Mouse (Mus musculus) heart, embryonic 14.5 days (tissue): Measurements from ENCODE around the gene Prkcb. TPM values are rescaled to one million over a fixed set of nuclear protein-coding genes. Genes with fewer than 3 reads are reported as not detected.

Experiments
- ATAC-seq: fragments of 200-750 bp; cut with Nextera tagmentation; 2 replicates; pipeline ENCODE4 v1.8.0; 2017; ENCODE audit warnings: low read depth, moderate TSS enrichment; ENCODE audit not compliant: insufficient number of reproducible peaks, insufficient read depth, low FRiP score
- H3K27ac ChIP-seq, 2 experiments: fragments of 200-500 bp in 1 of 2; fragments of 300-500 bp in 1 of 2; sonication (generic) in 1 of 2; replicated peaks in 1 of 2; 2 replicates each; pipeline ENCODE4 v1.5.1; 2012 to 2014; ENCODE audit warnings: low read depth in 2 of 2, low read length in 2 of 2, control low read depth in 1 of 2, mild to moderate bottlenecking in 1 of 2, mixed read lengths in 1 of 2; ENCODE audit not compliant: control insufficient read depth in 1 of 2, insufficient read depth in 1 of 2
- H3K27me3 ChIP-seq: fragments of 300-500 bp; sonication (generic); 2 replicates; pipeline ENCODE4 v1.6.1; 2014; ENCODE audit warnings: mild to moderate bottlenecking, low read length, control low read depth; ENCODE audit not compliant: control insufficient read depth, insufficient read depth
- H3K36me3 ChIP-seq: fragments of 300-500 bp; sonication (generic); 2 replicates; pipeline ENCODE4 v1.6.1; 2014; ENCODE audit warnings: mild to moderate bottlenecking, control low read depth, low read length, mixed read lengths; ENCODE audit not compliant: control insufficient read depth, insufficient read depth
- H3K4me1 ChIP-seq, 2 experiments: fragments of 200-500 bp in 1 of 2; fragments of 300-500 bp in 1 of 2; sonication (generic) in 1 of 2; 2 replicates each; pipeline ENCODE4 v1.6.1; 2012 to 2014; ENCODE audit warnings: low read length in 2 of 2, control low read depth in 1 of 2, mixed read lengths in 1 of 2; ENCODE audit not compliant: control insufficient read depth in 2 of 2, insufficient read depth in 2 of 2
- H3K4me2 ChIP-seq: fragments of 300-500 bp; sonication (generic); 2 replicates; pipeline ENCODE4 v1.6.1; 2014; ENCODE audit warnings: mild to moderate bottlenecking, low read length
- H3K4me3 ChIP-seq, 2 experiments: fragments of 200-500 bp in 1 of 2; fragments of 300-500 bp in 1 of 2; sonication (generic) in 1 of 2; 2 replicates each; pipeline ENCODE4 v1.5.1; 2012 to 2014; ENCODE audit warnings: low read length in 2 of 2, mild to moderate bottlenecking in 2 of 2, control low read depth in 1 of 2, low read depth in 1 of 2, moderate library complexity in 1 of 2; ENCODE audit not compliant: control insufficient read depth in 1 of 2, insufficient read depth in 1 of 2
- H3K9ac ChIP-seq: fragments of 300-500 bp; sonication (generic); 2 replicates; pipeline ENCODE4 v1.6.1; 2014; ENCODE audit warnings: mild to moderate bottlenecking, low read length
- H3K9me3 ChIP-seq: fragments of 300-500 bp; sonication (generic); 2 replicates; pipeline ENCODE4 v1.6.1; 2016; ENCODE audit warnings: low read length, control low read depth; ENCODE audit not compliant: control insufficient read depth
- WGBS: fragments of 180-500 bp; shearing (Covaris S2); extraction: QIAGEN DNeasy Blood & Tissue Kit; methylation state at CpG from one replicate; pipeline ENCODE4 v1.1.7; 2014; 5-methylcytosine and 5-hydroxymethylcytosine counted together
- polyA plus RNA-seq: library from polyadenylated mRNA; unstranded; fragments of >200 nt; fragmentation: Nextera tagmentation; extraction: Ambion mirVana; gene quantifications from 2 replicates; pipeline ENCODE4 v1.2.1, GENCODE M21; 2014

Prkcb gene
- polyA plus RNA-seq, 1 experiment from 2014 or later, result 6.7 TPM

DNA sequence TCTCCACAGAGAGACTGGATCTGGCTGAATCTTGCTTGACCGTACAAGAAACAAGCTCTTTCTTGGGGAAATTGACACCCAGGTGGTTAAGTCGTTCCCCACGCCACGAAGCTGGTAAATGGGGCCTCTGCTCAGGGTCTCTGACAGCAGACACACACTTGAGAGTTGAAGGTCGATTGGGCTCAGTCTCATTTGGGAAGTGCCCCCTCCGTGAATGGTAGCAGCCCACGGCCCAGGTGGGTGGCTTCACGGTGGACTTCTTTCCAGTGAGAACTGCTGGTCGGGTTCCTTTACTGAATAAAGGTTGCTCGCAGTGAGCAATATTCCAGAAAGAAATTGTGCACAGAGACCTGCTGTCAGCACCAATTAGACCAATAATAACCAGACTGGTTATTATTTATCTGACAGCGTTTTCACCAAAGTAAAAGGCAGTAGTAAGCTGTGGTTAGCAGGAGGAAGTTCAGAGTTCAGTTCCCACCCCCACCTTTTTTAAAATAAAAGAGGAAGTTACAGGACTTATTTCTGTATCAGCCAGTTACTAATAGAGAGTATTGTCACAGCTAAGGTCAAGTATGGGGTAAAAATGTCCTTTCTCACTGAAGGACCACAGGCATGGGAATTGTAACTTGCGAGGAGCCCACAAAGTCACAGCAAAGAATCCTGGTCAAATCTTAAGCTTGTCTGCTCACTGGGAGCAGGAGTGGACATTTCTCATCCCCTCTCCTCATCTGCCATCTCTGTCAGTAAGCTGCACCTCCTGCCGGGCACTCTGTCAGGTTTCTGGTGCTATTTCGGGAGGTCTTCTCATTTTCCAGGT is 21.6 kb downstream of the Prkcb start:
- no peak overlapping the region for H3K9ac ChIP-seq
- H3K4me2 ChIP-seq, result no peak overlapping the region
- no peaks in the 10 kb centered on the region for H3K4me1 ChIP-seq
- no peak overlapping the region for H3K4me3 ChIP-seq
- WGBS, result 72% methylated on average over 14 of the region's 14 CpGs
- no peak overlapping the region for H3K27ac ChIP-seq
- no peak for ATAC-seq
- H3K36me3 ChIP-seq, result no peaks in the 10 kb centered on the region
- H3K9me3 ChIP-seq, result 0 out of 2 replicates have a peak, but pooled peaks cover 2% of the 10 kb centered on the region
- no peaks in the 10 kb centered on the region for H3K27me3 ChIP-seq

GRCm38 (mm10) chr7:122310726-122311018 is 22.1 kb downstream of the Prkcb start:
- ATAC-seq, result no peak
- Histone ChIP-seq H3K36me3 (no peaks in the 10 kb centered on the region), H3K4me2 (no peak overlapping the region), H3K9me3 (0 out of 2 replicates have a peak, but pooled peaks cover 2% of the 10 kb centered on the region), H3K27me3 (no peaks in the 10 kb centered on the region), H3K4me3 (no peak overlapping the region), H3K4me1 (no peaks in the 10 kb centered on the region), H3K9ac (no peak overlapping the region), H3K27ac (no peak overlapping the region)
- WGBS, result 82% methylated on average over 7 of the region's 7 CpGs

- H3K9me3 ChIP-seq, result no peaks in the 10 kb centered on the region
- H3K9ac ChIP-seq, result no peak overlapping the region
- no peaks in the 10 kb centered on the region for H3K27me3 ChIP-seq
- no peak overlapping the region for H3K4me3 ChIP-seq
- H3K36me3 ChIP-seq, result no peaks in the 10 kb centered on the region
- 84% methylated on average over 12 of the region's 12 CpGs for WGBS
- no peak for ATAC-seq
- H3K4me1 ChIP-seq, result no peaks in the 10 kb centered on the region
- no peak overlapping the region for H3K4me2 ChIP-seq
- no peak overlapping the region for H3K27ac ChIP-seq
These were observed 25.3 kb downstream of the Prkcb start for GRCm38 (mm10) chr7:122313690-122314477.

- no peak overlapping the region for H3K4me3 ChIP-seq
- no peak overlapping the region for H3K4me2 ChIP-seq
- no peaks in the 10 kb centered on the region for H3K4me1 ChIP-seq
- H3K27me3 ChIP-seq, result no peaks in the 10 kb centered on the region
- ATAC-seq, result no peak
- H3K9ac ChIP-seq, result no peak overlapping the region
- H3K36me3 ChIP-seq, result no peaks in the 10 kb centered on the region
- no peak overlapping the region for H3K27ac ChIP-seq
- no peaks in the 10 kb centered on the region for H3K9me3 ChIP-seq
- 74% methylated on average over 8 of the region's 8 CpGs for WGBS
These were observed 27.3 kb downstream of the Prkcb start for GRCm38 (mm10) chr7:122315720-122316331.

DNA sequence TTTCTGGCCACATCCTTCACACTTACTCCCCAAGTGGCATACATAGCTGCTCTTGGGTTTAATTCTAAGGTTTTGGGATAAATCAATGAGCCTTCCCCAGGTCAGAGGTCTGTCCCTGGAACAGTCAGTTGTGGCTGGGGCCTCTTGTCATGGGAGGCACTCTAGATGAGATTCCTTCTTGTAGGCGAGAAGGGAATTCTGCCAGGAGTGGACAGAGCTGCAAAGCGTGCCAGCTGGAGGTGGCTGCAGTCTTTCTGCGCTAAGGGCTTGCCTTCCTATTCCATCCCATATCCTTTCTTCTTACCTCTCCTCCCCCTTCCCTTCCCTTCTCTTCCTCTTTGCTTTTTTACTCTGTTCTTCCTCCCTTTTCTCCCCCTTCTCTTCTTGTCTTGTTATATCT is 28.1 kb downstream of the Prkcb start:
- WGBS, result 44% methylated on average over 3 of the region's 3 CpGs
- Histone ChIP-seq H3K9ac (no peak overlapping the region), H3K27ac (no peak overlapping the region), H3K4me2 (no peak overlapping the region), H3K9me3 (no peaks in the 10 kb centered on the region), H3K4me3 (no peak overlapping the region), H3K4me1 (no peaks in the 10 kb centered on the region), H3K27me3 (no peaks in the 10 kb centered on the region), H3K36me3 (no peaks in the 10 kb centered on the region)
- ATAC-seq, result no peak

DNA sequence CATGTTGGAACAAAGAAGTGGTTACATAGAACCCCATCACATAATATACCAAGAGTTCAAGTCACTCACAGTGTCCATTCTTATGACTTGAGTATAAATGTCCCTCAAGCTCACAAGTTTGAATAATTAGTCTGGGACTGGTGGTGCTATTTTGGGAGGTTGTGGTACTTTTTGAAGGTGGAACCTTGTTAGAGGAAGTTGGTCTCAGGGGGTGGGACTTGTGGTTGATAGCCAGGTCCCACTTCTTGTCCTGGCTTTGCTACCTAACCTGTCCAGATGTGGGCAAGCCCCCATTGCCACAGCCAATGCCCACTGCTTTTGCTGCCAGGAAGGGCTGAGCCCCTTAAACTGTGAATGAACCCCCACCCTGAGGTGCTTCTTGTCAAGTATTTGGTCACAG is 28.9 kb downstream of the Prkcb start:
- ATAC-seq, result no peak
- Histone ChIP-seq H3K36me3 (no peaks in the 10 kb centered on the region), H3K4me1 (no peaks in the 10 kb centered on the region), H3K4me2 (no peak overlapping the region), H3K9me3 (no peaks in the 10 kb centered on the region), H3K27me3 (no peaks in the 10 kb centered on the region), H3K4me3 (no peak overlapping the region), H3K27ac (no peak overlapping the region), H3K9ac (no peak overlapping the region)

- 75% methylated on average over 9 of the region's 9 CpGs for WGBS
- Histone ChIP-seq H3K4me1 (no peaks in the 10 kb centered on the region), H3K27ac (no peak overlapping the region), H3K4me2 (no peak overlapping the region), H3K9me3 (no peaks in the 10 kb centered on the region), H3K27me3 (no peaks in the 10 kb centered on the region), H3K4me3 (no peak overlapping the region), H3K9ac (no peak overlapping the region), H3K36me3 (no peaks in the 10 kb centered on the region)
- ATAC-seq, result no peak
These were observed 31.0 kb downstream of the Prkcb start for GRCm38 (mm10) chr7:122319566-122319965.
